Mouse (Mus musculus) megakaryocyte, embryonic 14.5 days (primary cell): Measurements from ENCODE around the gene Olfr1357.

Experiments
- FLI1 ChIP-seq: IDR thresholded peaks from 2 replicates; pipeline ENCODE4 v1.6.1; 2012; ENCODE audit warnings: low read length, inconsistent platforms, mixed read lengths
- GATA1 ChIP-seq: IDR thresholded peaks from 3 replicates; pipeline ENCODE4 v1.6.1; 2012; ENCODE audit warnings: mixed read lengths, low read length, inconsistent platforms, borderline replicate concordance

- TF ChIP-seq GATA1 (no peak), FLI1 (no peak)
Measured at GRCm38 (mm10) chr10:78630194-78630593, 12.3 kb upstream of the Olfr1357 start.
